Mouse (Mus musculus): ENCODE measurements around the gene Fut4.

DNA sequence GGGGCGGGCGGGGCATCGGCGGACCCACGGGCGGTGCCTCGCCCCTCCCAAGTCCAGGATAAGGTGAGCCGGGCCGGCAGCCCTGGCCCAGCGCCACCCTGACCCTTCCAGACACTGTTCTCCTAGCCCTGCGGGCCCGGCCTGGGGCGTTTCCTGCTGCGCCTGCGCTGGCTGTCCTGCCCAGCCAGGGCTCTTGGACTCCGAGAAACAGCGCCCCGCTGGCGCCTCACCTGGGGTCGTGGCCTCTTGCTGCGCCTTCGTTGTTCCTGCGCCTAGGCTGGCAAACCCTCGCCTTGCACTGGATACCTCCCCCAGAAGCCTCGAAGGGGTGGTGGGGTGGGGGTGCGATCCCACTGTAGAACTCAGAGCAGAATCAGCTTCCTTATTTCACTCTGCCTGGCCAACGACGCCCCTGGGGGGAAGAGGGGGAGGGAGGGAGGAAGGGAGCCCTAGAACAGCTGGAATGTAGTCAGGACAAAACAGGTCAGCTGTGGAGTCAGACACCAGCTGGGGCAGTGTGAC lies at the start of gene Fut4:
- TF ChIP-seq POLR2A (IDR thresholded peaks at IDR 0.05; ENCODE audit: borderline replicate concordance, extremely low read depth, low read depth, low read length) (0 out of 2 replicates have a peak, but pooled peaks have one; percentile 18), CTCF (IDR thresholded peaks at IDR 0.05; ENCODE audit: insufficient read depth, low read length) (no peak)
